Mouse (Mus musculus): ENCODE data around the gene Hsf5.

- TF ChIP-seq CTCF (IDR thresholded peaks at IDR 0.05) (no peak), POLR2A (IDR thresholded peaks at IDR 0.05; ENCODE audit: insufficient read depth, low read depth, low read length) (no peak)
Measured at GRCm38 (mm10) chr11:87581933-87582710, 34.8 kb upstream of the Hsf5 start.
